Mouse (Mus musculus) layer of hippocampus, adult 2 months (tissue): ENCODE measurements around the gene Rab26. TPM values are rescaled to one million over a fixed set of nuclear protein-coding genes. Genes with fewer than 3 reads are reported as not detected.
A peak's percentile ranks its signal among the peaks of the same experiment; 100 is the strongest.

ENCODE experiments used
- DNase-seq, 2 experiments: peaks; one replicate each; pipeline ENCODE4 v3.0.0; 2022; ENCODE audit warnings: low spot score in 2 of 2
- H3K27ac ChIP-seq: fragments of 200-600 bp; 2 replicates; pipeline ENCODE4 v1.8.1; 2022
- H3K4me3 ChIP-seq: fragments of 200-600 bp; 2 replicates; pipeline ENCODE4 v1.8.1; 2022; ENCODE audit warnings: mild to moderate bottlenecking
- CTCF ChIP-seq: fragments of 200-600 bp; conservative IDR thresholded peaks from 2 replicates; pipeline ENCODE4 v1.8.1; 2022; ENCODE audit warnings: antibody characterized with exemption, mild to moderate bottlenecking, moderate library complexity
- long read RNA-seq, 2 experiments: library from polyadenylated mRNA; stranded (forward); transcript quantifications; one replicate each; pipeline ENCODE4 v2.0.0; 2021; ENCODE audit warnings: borderline mapping rate in 2 of 2
- total RNA-seq, 2 experiments: library from RNA; stranded (reverse); gene quantifications; 2 replicates each; pipeline ENCODE4 v1.2.3; 2021

Rab26 gene
- total RNA-seq: 10 to 100 TPM; 78.2 to 82.2 TPM
- long read RNA-seq, experiment 1, transcript Rab26-201 (9 exons, 1,575 nt): major isoform, 21 of 53 reads
- long read RNA-seq, experiment 1, partial matches to known transcripts: 10 of 53 reads
- long read RNA-seq, experiment 1, other reads (novel, unspliced or antisense): 20 of 53 reads
- long read RNA-seq, experiment 2, transcript Rab26-201 (9 exons, 1,575 nt): major isoform, 46 of 85 reads
- long read RNA-seq, experiment 2, partial matches to known transcripts: 8 of 85 reads
- long read RNA-seq, experiment 2, other reads (novel, unspliced or antisense): 28 of 85 reads

GRCm38 (mm10) chr17:24534160-24534718 lies at the start of gene Rab26:
Rab26 (minus strand) TSS chr17:24534210.
- TF ChIP-seq CTCF: no peak
- DNase-seq: no peak
- peak within 1 kb of the TSS; percentile 91 for H3K27ac ChIP-seq
- H3K4me3 ChIP-seq: peak within 1 kb of the TSS; percentile 69

GRCm38 (mm10) chr17:24580287-24580686 lies 46.3 kb upstream of the Rab26 start:
- Histone ChIP-seq H3K4me3 (no peak overlapping the region), H3K27ac (peak overlapping the region; percentile 55; the same call in 1 of the 2 replicates)
- TF ChIP-seq CTCF: no peak
- no peak for DNase-seq

GRCm38 (mm10) chr17:24579532-24579931 lies 45.5 kb upstream of the Rab26 start:
- TF ChIP-seq CTCF: no peak
- Histone ChIP-seq H3K27ac (peak overlapping the region; percentile 55), H3K4me3 (no peak overlapping the region)
- no peak for DNase-seq

GRCm38 (mm10) chr17:24573811-24574210 lies 39.8 kb upstream of the Rab26 start:
- no peak for DNase-seq
- no peak overlapping the region for H3K4me3 ChIP-seq
- TF ChIP-seq CTCF: no peak

GRCm38 (mm10) chr17:24572651-24573245 lies 38.7 kb upstream of the Rab26 start:
- Histone ChIP-seq H3K27ac (no peak overlapping the region), H3K4me3 (no peak overlapping the region)
- no peak for TF ChIP-seq CTCF
- DNase-seq: no peak

More at GRCm38 (mm10) chr17:24573811-24574210, 39.8 kb upstream of the Rab26 start:
- H3K27ac ChIP-seq: no peak overlapping the region

- Histone ChIP-seq H3K4me3 (no peak overlapping the region), H3K27ac (no peak overlapping the region)
- no peak for TF ChIP-seq CTCF
- DNase-seq: no peak
Observed at GRCm38 (mm10) chr17:24569837-24570236, 35.8 kb upstream of the Rab26 start.

- no peak for DNase-seq
- no peak for TF ChIP-seq CTCF
- Histone ChIP-seq H3K4me3 (no peak overlapping the region), H3K27ac (peak overlapping the region; percentile 46; the same call in 1 of the 2 replicates)
Observed at GRCm38 (mm10) chr17:24567034-24567779, 33.2 kb upstream of the Rab26 start.

GRCm38 (mm10) chr17:24565792-24566191 lies 31.8 kb upstream of the Rab26 start:
- no peak for TF ChIP-seq CTCF
- Histone ChIP-seq H3K27ac (no peak overlapping the region), H3K4me3 (no peak overlapping the region)
- DNase-seq: no peak

- no peak overlapping the region for H3K4me3 ChIP-seq
- no peak overlapping the region for H3K27ac ChIP-seq
- no peak for DNase-seq
- TF ChIP-seq CTCF: no peak
Observed at GRCm38 (mm10) chr17:24565092-24565491, 31.1 kb upstream of the Rab26 start.

GRCm38 (mm10) chr17:24564422-24564821 lies 30.4 kb upstream of the Rab26 start:
- Histone ChIP-seq H3K4me3 (no peak overlapping the region), H3K27ac (no peak overlapping the region)
- TF ChIP-seq CTCF: no peak
- DNase-seq: no peak

- no peak for TF ChIP-seq CTCF
- Histone ChIP-seq H3K27ac (no peak overlapping the region), H3K4me3 (no peak overlapping the region)
- no peak for DNase-seq
Observed at GRCm38 (mm10) chr17:24563638-24564037, 29.6 kb upstream of the Rab26 start.

GRCm38 (mm10) chr17:24561592-24561991 lies 27.6 kb upstream of the Rab26 start:
- no peak for TF ChIP-seq CTCF
- no peak overlapping the region for H3K4me3 ChIP-seq
- no peak for DNase-seq

More at GRCm38 (mm10) chr17:24561592-24561991, 27.6 kb upstream of the Rab26 start:
- H3K27ac ChIP-seq: 0 out of 2 replicates have a peak overlapping the region, but pooled peaks have one; percentile 92
